Mouse (Mus musculus) cortical plate, adult 2 months (tissue): ENCODE results near the gene Bloc1s6.

Experiments
- CTCF ChIP-seq: fragments of 200-500 bp; IDR thresholded peaks from 2 replicates; pipeline ENCODE4 v1.5.1; 2011; ENCODE audit warnings: mild to moderate bottlenecking, control low read depth, low read length; ENCODE audit not compliant: insufficient read depth; ENCODE audit errors: extremely low read depth
- POLR2A ChIP-seq: fragments of 200-500 bp; IDR thresholded peaks from 2 replicates; pipeline ENCODE4 v1.6.1; 2011; ENCODE audit warnings: mild to moderate bottlenecking, low read length, control low read depth; ENCODE audit not compliant: insufficient read depth; ENCODE audit errors: extremely low read depth

- TF ChIP-seq CTCF, result no peak
- no peak for TF ChIP-seq POLR2A
These were observed 26.4 kb upstream of the Bloc1s6 start for GRCm38 (mm10) chr2:122711911-122712310.
